Mouse (Mus musculus) lung, postnatal 14 days (tissue): ENCODE data around the gene Phyhipl.
A peak's percentile ranks its signal among the peaks of the same experiment; 100 is the strongest.

Experiments
- DNase-seq: peaks from one replicate; pipeline ENCODE4 v3.0.0; 2021

The Phyhipl gene

GRCm38 (mm10) chr10:70530185-70530823 is 125.5 kb downstream of the Phyhipl start:
- no peak for DNase-seq

DNA sequence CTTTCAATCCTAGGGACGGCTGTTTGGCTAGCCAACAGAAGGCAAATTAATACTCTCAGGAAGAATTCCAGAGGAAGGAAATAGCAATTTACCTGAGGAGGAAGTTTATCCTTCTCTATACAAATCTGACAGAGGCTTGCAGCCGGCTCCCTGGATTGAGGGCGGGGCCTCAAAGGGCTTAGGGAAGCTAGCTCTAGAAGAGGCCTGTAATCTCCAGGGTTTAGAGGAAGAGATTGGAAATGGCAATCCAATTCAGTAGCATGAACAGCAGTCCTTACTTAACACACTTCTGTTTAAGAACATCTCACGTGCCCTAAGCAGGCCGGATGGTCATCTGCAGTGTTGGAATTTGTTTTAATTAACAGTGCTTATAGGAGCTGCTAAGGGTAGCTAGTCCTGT is 134.4 kb downstream of the Phyhipl start:
- no peak for DNase-seq

DNA sequence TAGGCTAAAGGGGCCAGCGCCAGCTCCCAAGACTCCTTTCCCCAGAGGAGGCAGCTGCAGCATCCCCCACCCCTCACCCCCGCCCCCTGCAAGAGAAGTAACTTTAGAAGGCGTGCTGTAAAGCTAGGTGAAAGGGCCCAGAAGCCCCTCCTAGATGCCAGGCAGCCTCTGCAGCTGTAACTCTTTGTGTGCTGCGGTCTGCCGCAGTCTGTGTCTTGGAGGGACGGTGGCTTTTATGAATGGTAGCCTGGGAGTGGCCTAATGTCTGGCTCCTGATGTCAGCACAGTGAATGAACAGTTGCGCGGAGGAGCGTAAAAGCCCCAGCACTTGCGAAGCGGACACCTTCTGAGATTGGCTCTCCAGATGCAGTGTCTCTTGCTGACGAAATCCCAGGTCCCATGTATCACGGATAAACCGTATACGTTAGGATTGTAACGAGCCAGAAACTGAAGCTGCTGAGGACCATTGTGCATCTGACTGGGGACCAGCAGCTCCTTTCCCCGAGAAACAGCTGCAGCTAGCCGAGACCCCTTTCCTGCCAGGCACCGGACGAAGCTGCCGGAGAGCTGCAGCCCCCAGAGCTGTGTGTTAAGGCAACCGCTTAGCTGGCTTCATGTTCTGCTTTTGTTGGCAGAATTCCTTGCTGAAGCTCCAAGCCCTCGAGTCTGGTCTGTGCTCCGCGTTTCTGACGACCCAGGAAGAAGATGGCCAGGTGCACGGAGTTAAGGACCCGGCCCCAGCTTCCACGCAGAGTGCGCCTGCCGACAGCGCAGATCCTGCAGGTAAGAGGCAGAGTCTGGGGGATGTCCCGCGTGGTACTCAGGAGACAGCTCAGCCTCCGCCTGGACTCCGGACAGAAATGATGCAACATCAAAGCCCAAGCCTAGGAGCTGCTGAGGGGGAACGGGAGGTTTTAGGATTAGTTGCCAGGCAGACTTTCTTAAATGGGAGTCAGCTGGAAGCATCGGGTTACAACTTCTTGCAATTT is 135.3 kb downstream of the Phyhipl start:
- peak; percentile 19 for DNase-seq

DNA sequence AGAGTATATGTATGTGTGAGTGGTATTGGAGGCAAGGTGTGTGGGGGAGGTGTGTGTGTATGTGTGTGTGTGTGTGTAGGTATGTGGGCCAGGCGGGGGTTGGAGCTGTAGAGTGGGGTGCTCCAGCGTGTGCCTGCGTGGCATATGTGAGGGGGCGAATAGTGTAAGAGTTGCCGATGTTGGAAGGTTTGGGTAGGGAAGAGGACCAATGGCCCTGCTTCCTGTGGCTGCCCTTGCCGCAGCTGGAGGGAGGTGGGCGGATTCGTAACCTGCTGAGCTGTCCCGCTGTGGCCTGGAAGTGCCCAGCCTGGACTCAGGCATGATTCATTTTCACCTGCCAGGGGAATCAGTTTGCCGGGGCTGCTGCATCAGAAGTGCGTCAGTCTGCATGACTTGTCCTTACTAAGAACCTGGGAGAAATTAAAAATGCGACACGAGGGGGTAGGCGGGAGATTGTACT is 136.1 kb downstream of the Phyhipl start:
- DNase-seq, result no peak

DNA sequence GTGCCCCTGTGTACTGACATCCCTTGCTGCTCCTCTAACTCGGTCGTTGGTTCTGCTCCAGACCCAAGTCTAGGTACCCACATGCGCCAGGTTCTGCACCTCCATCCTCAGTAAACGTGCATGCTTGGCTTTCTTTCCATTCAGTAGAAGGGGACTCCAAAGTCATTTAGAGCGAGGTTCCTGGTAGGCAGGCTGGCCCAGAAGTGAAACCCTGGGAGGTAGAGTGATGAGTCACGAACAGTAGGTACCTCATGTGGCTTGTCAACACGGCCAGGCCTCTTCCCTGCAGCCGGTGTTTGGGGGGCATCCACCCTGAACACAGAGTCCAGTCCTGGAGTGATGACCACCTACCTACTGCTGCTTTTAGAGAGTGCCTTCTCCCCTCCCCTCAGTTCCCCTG is 139.1 kb downstream of the Phyhipl start:
- no peak for DNase-seq

GRCm38 (mm10) chr10:70514848-70515247 is 140.9 kb downstream of the Phyhipl start:
- DNase-seq, result no peak

- no peak for DNase-seq
Observed at GRCm38 (mm10) chr10:70507880-70508279, 147.9 kb downstream of the Phyhipl start.
